Mouse (Mus musculus): ENCODE results near the gene Bmp8b.

DNA sequence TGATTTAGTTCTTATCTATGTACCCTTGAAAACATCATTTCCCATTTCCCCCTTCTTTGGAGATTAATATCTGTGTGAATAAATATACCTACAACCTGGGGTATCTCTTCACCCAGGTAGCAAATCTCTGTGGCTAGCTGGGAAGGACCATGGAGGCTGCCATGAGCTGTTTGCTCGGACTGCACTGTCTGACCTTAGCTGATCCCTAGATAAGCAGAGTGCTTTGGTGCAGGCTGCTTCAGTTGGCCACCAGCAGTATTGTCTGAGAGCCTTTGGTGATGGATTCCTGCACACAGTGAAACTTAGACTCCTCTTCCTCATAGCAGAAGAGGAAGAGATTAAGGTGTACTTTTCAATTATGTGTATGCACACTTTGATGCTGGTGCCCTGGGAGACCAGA lies 47.0 kb upstream of the Bmp8b start:
- TF ChIP-seq CTCF (IDR thresholded peaks at IDR 0.05; ENCODE audit: low read depth): no peak
- TF ChIP-seq EP300 (optimal IDR thresholded peaks at IDR 0.05): no peak

All from stomach, postnatal 0 days (tissue).